7 mouse cellular contexts compared by ENCODE assay signal in the genomic region with DNA sequence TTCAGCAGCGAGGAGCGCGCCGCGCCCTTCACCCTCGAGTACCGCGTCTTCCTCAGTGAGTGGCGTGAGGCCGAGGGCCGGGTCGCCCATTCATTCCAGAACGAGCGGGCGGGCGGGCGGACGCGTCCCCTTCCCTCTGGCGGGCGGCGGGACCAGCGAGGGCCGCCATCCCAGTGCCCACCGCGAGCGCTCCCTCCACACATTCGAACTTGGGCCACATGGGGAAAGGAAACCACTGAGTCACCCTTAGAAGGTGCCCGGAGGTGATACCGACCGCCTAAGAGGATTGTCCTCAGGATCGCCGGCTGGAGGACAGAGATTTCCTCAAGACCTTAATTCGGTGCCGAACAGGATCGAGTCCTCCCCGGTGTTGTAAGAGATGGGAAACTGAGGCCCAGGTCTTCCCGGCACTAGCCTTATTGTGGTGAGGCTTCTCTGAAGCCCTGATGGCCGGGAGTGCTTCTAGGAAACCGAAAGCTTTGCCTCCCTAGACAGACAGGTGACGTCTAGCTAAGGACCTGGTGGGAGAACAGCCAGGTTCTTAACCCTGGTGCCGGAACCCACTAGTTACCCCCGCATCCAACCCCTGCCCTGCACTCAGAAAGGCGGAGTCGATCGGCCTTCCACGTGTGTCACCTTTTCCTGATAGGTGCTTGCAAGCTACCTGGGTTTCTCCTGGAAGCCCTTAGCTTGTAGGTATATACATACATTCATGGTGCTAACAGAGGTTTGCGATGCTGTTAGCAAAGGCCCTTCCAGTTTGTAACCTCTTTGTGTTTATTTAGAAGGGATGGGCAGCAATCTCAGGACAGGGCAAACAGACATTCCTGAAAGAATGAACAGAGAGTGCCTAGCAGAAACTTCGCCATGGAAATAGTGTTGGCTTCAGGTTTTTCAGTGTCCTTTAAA. TPM values are rescaled to one million over a fixed set of nuclear protein-coding genes. Genes with fewer than 3 reads are reported as not detected.
DNase-seq lines count a peak whose midpoint lies in the region; ATAC-seq lines count a peak whose summit lies in the region.

No protein-coding gene starts in this region.

- peak; percentile 72 for ATAC-seq in hindbrain, embryonic 13.5 days (ENCODE audit: low FRiP score)
- ATAC-seq in liver, embryonic 13.5 days (ENCODE audit: low read depth): peak; percentile 78

- peaks cover 18% of the 10 kb centered on the region for H3K4me1 ChIP-seq in hindbrain, embryonic 13.5 days (replicated peaks)
- H3K4me1 ChIP-seq in liver, embryonic 13.5 days (replicated peaks): peaks cover 30% of the 10 kb centered on the region

- peak; percentile 16 for DNase-seq in thymus, postnatal 0 days (ENCODE audit: low spot score)
- no peak for DNase-seq in thymus, postnatal 36 days
- peak; percentile 32 for DNase-seq in cerebellum, adult 9-10 months
- peak; percentile 53 for DNase-seq in liver, embryonic 13.5 days
- DNase-seq in retina, embryonic 14.5 days (ENCODE audit: low spot score): peak; percentile 19
- no peak for DNase-seq in layer of hippocampus, postnatal 14 days (ENCODE audit: low spot score in 2 of 2)

- H3K9me3 ChIP-seq in hindbrain, embryonic 13.5 days: no peaks in the 10 kb centered on the region
- no peaks in the 10 kb centered on the region for H3K9me3 ChIP-seq in liver, embryonic 13.5 days (replicated peaks)

- WGBS in hindbrain, embryonic 13.5 days: 2% methylated on average over 48 of the region's 49 CpGs
- WGBS in liver, embryonic 13.5 days (ENCODE audit: insufficient replicate concordance): under 1% methylated on average over 49 of the region's 49 CpGs

- peak overlapping the region; percentile 79 for H3K4me3 ChIP-seq in hindbrain, embryonic 13.5 days
- peak overlapping the region; percentile 87 for H3K4me3 ChIP-seq in liver, embryonic 13.5 days (replicated peaks)

- H3K9ac ChIP-seq in hindbrain, embryonic 13.5 days: peak overlapping the region; percentile 91
- peak overlapping the region; percentile 89 for H3K9ac ChIP-seq in liver, embryonic 13.5 days

- peak overlapping the region; percentile 93 for H3K4me2 ChIP-seq in hindbrain, embryonic 13.5 days
- peak overlapping the region; percentile 96 for H3K4me2 ChIP-seq in liver, embryonic 13.5 days

- H3K36me3 ChIP-seq in hindbrain, embryonic 13.5 days: peaks cover 16% of the 10 kb centered on the region
- peaks cover 18% of the 10 kb centered on the region; the same call in 1 of the 2 replicates for H3K36me3 ChIP-seq in liver, embryonic 13.5 days

- peak overlapping the region; percentile 89 for H3K27ac ChIP-seq in hindbrain, embryonic 13.5 days
- peak overlapping the region; percentile 81 for H3K27ac ChIP-seq in liver, embryonic 13.5 days

- no peaks in the 10 kb centered on the region for H3K27me3 ChIP-seq in hindbrain, embryonic 13.5 days
- H3K27me3 ChIP-seq in liver, embryonic 13.5 days: peaks cover 3% of the 10 kb centered on the region; the same call in 1 of the 2 replicates

RNA-seq across cellular contexts. Expression of gene Ppa1, which starts 0.6 kb away (rescaled TPM):
- 127 and 139 TPM in 2 replicates for polyA plus RNA-seq in thymus, postnatal 0 days (2015; fragmentation: Nextera tagmentation; extraction: Ambion mirVana)
- polyA plus RNA-seq in hindbrain, embryonic 13.5 days (2015; fragmentation: Nextera tagmentation; extraction: Ambion mirVana): 206 and 209 TPM in 2 replicates
- 140 and 158 TPM in 2 replicates for polyA plus RNA-seq in liver, embryonic 13.5 days (2015; fragmentation: Nextera tagmentation; extraction: Ambion mirVana)
- total RNA-seq in layer of hippocampus, postnatal 14 days (2021): 100 to 1,000 TPM; 102 to 108 TPM

RNA-seq across cellular contexts. Expression of gene Sar1a, which starts 31.1 kb away (rescaled TPM):
- polyA plus RNA-seq in thymus, postnatal 0 days (2015; fragmentation: Nextera tagmentation; extraction: Ambion mirVana): 154 and 163 TPM in 2 replicates
- 194 and 201 TPM in 2 replicates for polyA plus RNA-seq in hindbrain, embryonic 13.5 days (2015; fragmentation: Nextera tagmentation; extraction: Ambion mirVana)
- 89.1 and 99.9 TPM in 2 replicates for polyA plus RNA-seq in liver, embryonic 13.5 days (2015; fragmentation: Nextera tagmentation; extraction: Ambion mirVana)
- total RNA-seq in layer of hippocampus, postnatal 14 days (2021): 100 to 1,000 TPM; 118 to 121 TPM

RNA-seq across cellular contexts. Expression of gene Tysnd1, which starts 46.3 kb away (rescaled TPM):
- 23.8 and 26.0 TPM in 2 replicates for polyA plus RNA-seq in thymus, postnatal 0 days (2015; fragmentation: Nextera tagmentation; extraction: Ambion mirVana)
- polyA plus RNA-seq in hindbrain, embryonic 13.5 days (2015; fragmentation: Nextera tagmentation; extraction: Ambion mirVana): 18.2 and 24.7 TPM in 2 replicates
- 19.2 and 19.6 TPM in 2 replicates for polyA plus RNA-seq in liver, embryonic 13.5 days (2015; fragmentation: Nextera tagmentation; extraction: Ambion mirVana)
- total RNA-seq in layer of hippocampus, postnatal 14 days (2021): 10 to 100 TPM; 26.3 to 29.6 TPM

RNA-seq across cellular contexts. Expression of gene Npffr1, which starts 53.7 kb away (rescaled TPM):
- polyA plus RNA-seq in thymus, postnatal 0 days (2015; fragmentation: Nextera tagmentation; extraction: Ambion mirVana): 0.04 TPM in 2 replicates
- 0.40 and 0.42 TPM in 2 replicates for polyA plus RNA-seq in hindbrain, embryonic 13.5 days (2015; fragmentation: Nextera tagmentation; extraction: Ambion mirVana)
- 0.02 TPM in 1 of 2 replicates, not detected in the other for polyA plus RNA-seq in liver, embryonic 13.5 days (2015; fragmentation: Nextera tagmentation; extraction: Ambion mirVana)
- total RNA-seq in layer of hippocampus, postnatal 14 days (2021): 1 to 10 TPM; 3.6 to 5.2 TPM

Comparison
In these comparisons a context has a peak if more than half of its experiments do, and no peak if none do; other contexts are left out.
1. DNase-seq: peak in thymus, postnatal 0 days (single experiment), cerebellum, adult 9-10 months (single experiment), liver, embryonic 13.5 days (single experiment) and retina, embryonic 14.5 days (single experiment); none in thymus, postnatal 36 days (0 of 2) and layer of hippocampus, postnatal 14 days (0 of 2).